Mouse (Mus musculus): ENCODE data around the gene Rcl1.

GRCm38 (mm10) chr19:29060299-29060698 lies 40.9 kb upstream of the Rcl1 start:
- no peak for TF ChIP-seq CTCF (IDR thresholded peaks at IDR 0.05)
- TF ChIP-seq EP300 (IDR thresholded peaks at IDR 0.05), result no peak
